Mouse (Mus musculus) lung, adult 2 months (tissue): ENCODE measurements around the gene Mastl. TPM values are rescaled to one million over a fixed set of nuclear protein-coding genes. Genes with fewer than 3 reads are reported as not detected.

Experiments used
- DNase-seq: peaks from one replicate; pipeline ENCODE4 v3.0.0; 2022
- H3K4me1 ChIP-seq: fragments of 200-500 bp; 2 replicates; pipeline ENCODE4 v1.6.1; 2011; ENCODE audit warnings: low read length; ENCODE audit not compliant: control insufficient read depth, insufficient read depth
- H3K4me3 ChIP-seq: fragments of 200-500 bp; replicated peaks from 2 replicates; pipeline ENCODE3; 2011; ENCODE audit warnings: low read depth, mild to moderate bottlenecking, control low read depth, low read length; ENCODE audit errors: extremely low read depth
- CTCF ChIP-seq: fragments of 200-500 bp; IDR thresholded peaks from 2 replicates; pipeline ENCODE4 v1.5.1; 2011; ENCODE audit warnings: mild to moderate bottlenecking, low read length, control low read depth; ENCODE audit not compliant: insufficient read depth
- POLR2A ChIP-seq: fragments of 200-500 bp; IDR thresholded peaks from 2 replicates; pipeline ENCODE4 v1.6.1; 2011; ENCODE audit warnings: low read depth, mild to moderate bottlenecking, control low read depth, low read length, borderline replicate concordance; ENCODE audit errors: extremely low read depth
- WGBS: fragments of 180-500 bp; shearing (Covaris S2); methylation state at CpG from one replicate; pipeline ENCODE4 v1.1.7; 2018; 5-methylcytosine and 5-hydroxymethylcytosine counted together
- polyA plus RNA-seq: library from polyadenylated mRNA; depleted of rRNA; stranded (reverse); fragments of >200 nt; gene quantifications from 2 replicates; pipeline ENCODE4 v1.2.3, GENCODE M21; 2012

Gene Mastl
- polyA plus RNA-seq, 1 experiment, result 0.17 TPM

DNA sequence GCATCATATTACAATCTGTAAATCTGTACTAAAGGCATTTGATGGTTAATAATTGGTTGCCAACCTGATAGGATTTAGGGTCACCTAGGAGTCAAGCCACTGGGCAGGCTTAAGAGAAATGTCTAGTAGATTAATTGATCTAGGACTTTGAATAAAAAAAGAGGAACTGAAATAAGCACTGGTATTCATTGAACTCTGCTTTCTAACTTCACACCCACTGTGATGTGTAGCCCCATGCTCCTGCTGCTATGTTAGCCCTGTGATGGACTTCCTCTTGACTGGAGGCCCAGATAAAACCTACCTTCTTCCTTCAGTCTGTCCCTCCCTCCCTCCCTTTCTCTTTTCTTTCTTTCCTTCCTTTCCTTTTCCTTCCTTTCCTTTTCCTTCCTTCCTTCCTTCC lies 58.8 kb downstream of the Mastl start:
- Histone ChIP-seq H3K4me1 (no peaks in the 10 kb centered on the region; the same call in 1 of the 2 replicates), H3K4me3 (no peak overlapping the region)
- TF ChIP-seq POLR2A (no peak), CTCF (no peak)
- DNase-seq, result no peak

DNA sequence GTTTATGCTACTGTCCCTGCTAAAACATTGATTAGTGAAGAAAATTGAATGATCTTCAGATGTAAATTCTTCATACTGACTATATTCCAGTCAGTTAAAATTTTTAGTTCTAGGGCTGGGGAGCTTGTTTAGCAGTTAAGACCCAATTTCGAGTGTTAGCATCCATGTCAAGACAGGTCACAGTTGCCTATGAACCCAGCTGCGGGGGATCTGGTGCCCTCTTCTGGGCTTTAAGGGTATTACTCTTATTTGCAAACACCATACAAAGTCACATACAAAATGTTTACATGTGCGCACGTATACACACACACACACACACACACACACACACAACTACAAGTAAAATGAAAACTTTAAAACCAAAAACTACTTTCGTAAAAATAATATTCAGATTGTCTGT lies 63.6 kb downstream of the Mastl start:
- WGBS, result 51% methylated on average over 5 of the region's 5 CpGs
- no peak for DNase-seq
- H3K4me1 ChIP-seq, result no peaks in the 10 kb centered on the region; the same call in 1 of the 2 replicates
- no peak overlapping the region for H3K4me3 ChIP-seq
- peak; percentile 68 for TF ChIP-seq CTCF
- TF ChIP-seq POLR2A, result no peak

DNA sequence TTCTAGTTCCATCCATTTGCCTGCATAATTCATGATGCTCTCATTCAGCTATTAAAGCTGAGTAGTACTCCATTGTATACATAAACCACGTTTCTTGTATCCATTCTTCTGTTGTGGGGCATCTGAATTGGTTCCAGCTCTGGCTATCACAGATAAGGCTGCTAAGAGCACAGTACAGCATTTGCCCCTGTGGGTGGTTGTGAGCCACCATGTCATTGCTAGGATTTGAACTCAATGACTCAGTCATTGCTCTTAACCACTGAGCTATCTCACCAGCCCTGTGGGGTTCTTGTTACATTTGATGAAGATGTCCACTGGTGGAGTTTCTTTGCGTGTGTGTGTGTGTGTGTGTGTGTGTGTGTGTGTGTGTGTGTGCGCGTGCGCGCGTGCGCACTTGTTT lies 71.3 kb downstream of the Mastl start:
- WGBS, result 92% methylated on average over 8 of the region's 8 CpGs
- DNase-seq, result no peak
- TF ChIP-seq CTCF, result no peak
- no peak for TF ChIP-seq POLR2A
- Histone ChIP-seq H3K4me3 (no peak overlapping the region), H3K4me1 (no peaks in the 10 kb centered on the region)

- 91% methylated on average over 2 of the region's 2 CpGs for WGBS
- no peak overlapping the region for H3K4me3 ChIP-seq
- no peak for DNase-seq
- no peaks in the 10 kb centered on the region; the same call in 1 of the 2 replicates for H3K4me1 ChIP-seq
- TF ChIP-seq CTCF (no peak), POLR2A (no peak)
Measured at GRCm38 (mm10) chr2:23078588-23078987, 77.2 kb downstream of the Mastl start.

DNA sequence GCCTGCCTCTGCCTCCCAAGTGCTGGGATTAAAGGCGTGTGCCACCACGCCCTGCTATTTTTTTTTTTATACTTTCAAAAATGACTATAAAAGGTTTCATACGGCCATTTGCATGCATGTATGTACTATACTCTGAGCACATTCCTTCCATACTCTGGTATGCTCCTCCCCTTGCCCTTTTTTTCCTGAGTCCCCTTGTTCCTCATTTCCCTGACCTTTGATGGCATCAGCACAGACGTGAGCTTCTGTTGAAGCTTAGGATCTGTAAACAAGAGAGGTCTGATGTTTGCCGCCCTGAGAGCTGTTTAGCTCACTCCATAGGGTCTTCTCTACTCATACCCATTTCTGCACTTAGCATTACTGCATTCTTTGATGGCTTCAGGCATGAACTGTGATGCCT lies 78.1 kb downstream of the Mastl start:
- 87% methylated on average over 5 of the region's 5 CpGs for WGBS
- Histone ChIP-seq H3K4me1 (no peaks in the 10 kb centered on the region; the same call in 1 of the 2 replicates), H3K4me3 (no peak overlapping the region)
- DNase-seq, result no peak
- TF ChIP-seq POLR2A (no peak), CTCF (no peak)

DNA sequence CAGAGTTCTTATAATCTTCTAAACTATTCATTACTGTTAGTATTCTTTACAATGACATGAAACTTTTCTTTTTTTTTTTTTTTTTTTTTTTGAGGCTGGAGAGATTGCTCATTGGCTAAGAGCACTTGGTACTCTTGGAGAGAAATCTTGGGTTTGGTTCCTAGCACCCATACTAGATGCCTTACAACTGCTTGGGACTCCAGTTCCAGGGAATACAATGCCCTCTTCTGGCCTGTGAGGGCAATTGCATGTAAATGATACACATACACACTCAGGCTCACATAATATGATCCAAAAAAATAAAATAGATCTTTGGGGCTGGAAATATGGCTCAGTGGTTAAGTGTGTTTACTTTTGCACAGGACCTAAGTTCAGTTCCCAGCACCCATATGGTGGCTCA lies 79.0 kb downstream of the Mastl start:
- no peak overlapping the region for H3K4me3 ChIP-seq
- TF ChIP-seq POLR2A (no peak), CTCF (no peak)
- no peaks in the 10 kb centered on the region; the same call in 1 of the 2 replicates for H3K4me1 ChIP-seq
- no peak for DNase-seq

DNA sequence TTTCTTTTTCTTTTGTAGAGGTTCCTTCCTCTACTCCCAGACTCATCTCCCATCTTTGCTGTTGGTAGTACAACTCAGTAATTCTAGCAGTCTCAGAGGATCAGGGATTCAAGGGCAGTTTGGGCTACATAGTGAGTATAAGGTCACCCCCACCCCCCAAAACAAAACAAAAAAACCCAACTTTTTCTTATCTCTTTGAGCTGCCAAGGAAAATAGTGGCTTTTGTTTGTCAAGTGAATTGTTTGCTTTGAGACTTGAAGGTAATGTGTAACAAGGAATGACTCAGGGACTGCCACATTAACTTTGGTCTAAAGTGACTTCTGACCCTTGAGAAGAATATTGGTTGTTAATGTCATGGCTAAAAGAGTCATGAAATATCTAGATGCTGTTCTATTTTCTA lies 80.0 kb downstream of the Mastl start:
- no peak for DNase-seq
- H3K4me3 ChIP-seq, result no peak overlapping the region
- H3K4me1 ChIP-seq, result no peaks in the 10 kb centered on the region; the same call in 1 of the 2 replicates
- TF ChIP-seq CTCF, result no peak
- TF ChIP-seq POLR2A, result no peak

- TF ChIP-seq POLR2A, result no peak
- TF ChIP-seq CTCF, result no peak
- H3K4me1 ChIP-seq, result no peaks in the 10 kb centered on the region; the same call in 1 of the 2 replicates
- 62% methylated on average over 1 of the region's 1 CpGs for WGBS
- H3K4me3 ChIP-seq, result no peak overlapping the region
- no peak for DNase-seq
Measured at GRCm38 (mm10) chr2:23071406-23071805, 84.4 kb downstream of the Mastl start.

GRCm38 (mm10) chr2:23070491-23070890 lies 85.3 kb downstream of the Mastl start:
- Histone ChIP-seq H3K4me1 (no peaks in the 10 kb centered on the region; the same call in 1 of the 2 replicates), H3K4me3 (no peak overlapping the region)
- TF ChIP-seq CTCF (no peak), POLR2A (no peak)
- DNase-seq, result no peak
- 84% methylated on average over 2 of the region's 2 CpGs for WGBS

DNA sequence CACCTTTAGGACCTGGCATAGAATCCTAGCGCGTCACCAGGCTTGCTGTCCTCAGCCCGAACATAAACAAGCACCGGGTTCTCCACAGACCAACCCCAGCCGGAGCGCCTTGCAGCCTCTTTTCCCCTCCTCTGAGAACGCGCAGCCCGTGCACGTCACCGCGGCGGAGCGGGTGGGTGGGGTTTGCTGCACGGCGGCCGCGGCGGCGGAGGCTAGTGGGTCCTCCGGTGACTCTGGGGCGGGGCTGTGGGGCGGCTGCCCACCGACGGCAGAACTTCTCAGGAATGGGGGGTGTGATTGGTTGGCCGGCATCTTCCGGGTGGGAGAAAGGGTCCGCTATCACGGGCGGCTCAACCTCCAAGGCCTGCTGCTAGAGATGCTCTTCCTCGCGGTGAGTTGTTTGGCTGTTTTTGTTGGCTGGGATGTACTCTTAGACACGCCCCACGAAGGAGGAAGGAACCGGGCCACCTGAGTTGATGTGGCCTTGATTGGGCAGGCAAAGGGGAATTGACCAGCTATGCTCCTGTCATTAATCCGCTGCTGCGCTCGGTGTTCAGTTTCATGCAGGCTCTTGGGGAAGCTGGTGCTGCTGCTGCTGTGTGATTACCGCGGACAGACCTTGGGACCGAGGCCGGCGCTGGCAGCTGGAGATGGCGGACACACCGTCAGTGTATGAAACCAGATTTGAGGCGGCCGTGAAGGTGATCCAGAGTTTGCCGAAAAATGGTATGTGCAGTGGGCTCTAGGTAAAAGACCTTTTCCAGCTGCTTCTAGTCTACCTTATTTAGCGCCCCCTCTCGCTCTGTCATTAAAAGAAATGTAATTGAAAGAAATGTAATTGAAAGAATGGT lies 86.7 kb downstream of the Mastl start:
- under 1% methylated on average over 50 of the region's 50 CpGs for WGBS
- H3K4me1 ChIP-seq, result no peaks in the 10 kb centered on the region; the same call in 1 of the 2 replicates
- peak overlapping the region; percentile 70 for H3K4me3 ChIP-seq
- DNase-seq, result peak; percentile 96
- no peak for TF ChIP-seq CTCF
- peak; percentile 95 for TF ChIP-seq POLR2A
